Mouse (Mus musculus) CH12.LX (cell line): ENCODE measurements around the gene Tmem63c.

ENCODE experiments used
- CTCF ChIP-seq, 2 experiments: IDR thresholded peaks in 1 of 2; conservative IDR thresholded peaks in 1 of 2; 2 replicates each; pipeline ENCODE4 v1.5.1; 2011 to 2012; ENCODE audit warnings: low read depth in 2 of 2, low read length in 2 of 2, improper control_type of control experiment in 1 of 2, inconsistent platforms in 1 of 2, mild to moderate bottlenecking in 1 of 2, moderate library complexity in 1 of 2
- EP300 ChIP-seq: IDR thresholded peaks from 2 replicates; pipeline ENCODE4 v1.6.1; 2011; ENCODE audit warnings: low read length, improper control_type of control experiment
- MAX ChIP-seq: IDR thresholded peaks from 2 replicates; pipeline ENCODE4 v1.6.1; 2011; ENCODE audit warnings: low read length, improper control_type of control experiment
- MXI1 ChIP-seq: IDR thresholded peaks from 2 replicates; pipeline ENCODE4 v1.6.1; 2011; ENCODE audit warnings: mild to moderate bottlenecking, low read depth, low read length, improper control_type of control experiment
- RCOR1 ChIP-seq: conservative IDR thresholded peaks from 2 replicates; pipeline ENCODE4 v1.6.1; 2012; ENCODE audit warnings: low read depth, mild to moderate bottlenecking, inconsistent platforms, low read length, improper control_type of control experiment

GRCm38 (mm10) chr12:86986562-86986961 lies 34.6 kb upstream of the Tmem63c start:
- no peak for TF ChIP-seq RCOR1
- no peak for TF ChIP-seq CTCF (conservative IDR thresholded peaks at IDR 0.05 in 1 of 2, IDR thresholded peaks at IDR 0.05 in 1 of 2; ENCODE audit: low read depth in 2 of 2, low read length in 2 of 2)
- TF ChIP-seq MXI1 = no peak
- no peak for TF ChIP-seq EP300
- no peak for TF ChIP-seq MAX
